Mouse (Mus musculus) stomach, postnatal 0 days (tissue): ENCODE measurements around the gene Ttc17.

Source experiments
- CTCF ChIP-seq: IDR thresholded peaks from 2 replicates; pipeline ENCODE4 v1.5.1; 2016; ENCODE audit warnings: antibody characterized with exemption, low read depth, mild to moderate bottlenecking, moderate library complexity
- EP300 ChIP-seq: optimal IDR thresholded peaks from 2 replicates; pipeline ENCODE3; 2016; ENCODE audit warnings: antibody characterized with exemption

DNA sequence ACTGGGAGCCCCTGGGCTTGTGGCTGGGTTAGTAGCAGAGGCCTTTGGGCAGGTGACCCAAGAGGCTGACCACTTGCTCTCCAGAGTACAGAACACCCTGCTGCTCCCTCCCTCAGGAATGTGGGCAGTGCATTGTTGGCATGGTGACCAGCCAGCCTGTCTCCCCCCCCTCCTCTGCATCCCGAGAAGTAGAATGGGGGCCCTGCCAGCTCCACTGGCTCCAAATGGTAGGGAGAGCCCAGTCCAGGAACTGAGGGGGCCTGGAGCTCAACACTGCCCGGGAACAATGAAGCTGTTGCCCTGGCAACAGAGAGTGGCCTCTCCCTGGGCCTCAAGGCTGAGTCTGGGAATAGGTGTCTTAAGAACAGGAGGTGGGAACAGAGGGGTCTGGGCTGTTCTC, 117.3 kb downstream of the Ttc17 start:
- TF ChIP-seq CTCF, result no peak
- no peak for TF ChIP-seq EP300
